Comparison of ENCODE assay signal across 9 mouse cellular contexts in the genomic region with DNA sequence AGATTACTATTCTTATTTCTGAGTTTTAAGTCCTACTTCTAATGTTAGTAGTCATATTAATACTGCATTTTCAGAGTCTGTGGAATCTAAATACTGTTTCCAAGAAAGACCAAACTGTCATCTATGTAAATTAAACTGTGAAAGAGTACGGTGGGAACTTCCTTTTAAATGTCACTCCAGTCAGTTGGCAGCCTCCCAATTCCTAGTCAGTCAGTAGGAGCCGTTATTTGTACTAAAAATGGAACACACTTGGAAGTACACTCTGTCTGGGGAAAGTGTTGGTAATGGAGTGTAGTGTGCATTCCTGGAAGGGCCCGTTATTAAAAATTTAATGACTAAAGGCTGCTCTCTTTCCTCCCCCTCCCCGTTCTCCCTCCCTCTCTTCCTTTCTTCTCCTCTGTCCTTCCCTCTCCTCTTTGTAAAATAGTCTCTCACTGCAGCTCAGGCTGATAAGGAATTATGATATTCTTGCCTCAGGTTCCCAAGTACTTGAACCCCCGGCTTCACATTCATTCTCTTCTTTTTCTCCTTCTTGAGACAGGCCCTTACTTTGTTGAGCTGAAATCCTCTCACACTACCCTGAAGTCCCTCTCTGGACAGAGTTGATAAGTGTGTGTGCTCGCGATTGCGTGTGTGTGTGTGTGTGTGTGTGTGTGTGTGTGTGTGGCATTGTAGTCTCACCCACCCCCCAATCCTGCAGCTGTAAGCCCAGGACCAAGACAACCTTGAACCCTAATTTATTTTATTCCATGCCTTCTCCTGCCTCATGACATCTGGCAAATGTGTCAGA. TPM values are rescaled to one million over a fixed set of nuclear protein-coding genes. Genes with fewer than 3 reads are reported as not detected.
DNase-seq lines count a peak whose midpoint lies in the region; ATAC-seq and TF ChIP-seq lines count a peak whose summit lies in the region.
"Had no signal": no experiment of that assay in that cellular context is flagged by ENCODE, and none has a peak within 500 bp of the region (broad histone marks: within the 10 kb centered on the region; RNA-seq: fewer than 3 reads in every experiment).

No protein-coding gene starts in this region.

- TF ChIP-seq CTCF in liver, adult 2 months (IDR thresholded peaks at IDR 0.05; ENCODE audit: low read depth, low read length), result no peak
- TF ChIP-seq CTCF in left cerebral cortex, adult 2 months (IDR thresholded peaks at IDR 0.05), result no peak

- intact Hi-C loops in left cerebral cortex, adult 2 months (cut with DNase I), result no loop called here

- H3K9ac ChIP-seq in liver, adult 2 months (ENCODE audit: low read depth, low read length), result no peak overlapping the region
- H3K9ac ChIP-seq in liver, embryonic 11.5 days (ENCODE audit: low read depth, low read length), result no peak overlapping the region
- H3K9ac ChIP-seq: hindbrain, embryonic 12.5 days had no signal

- no peaks in the 10 kb centered on the region for H3K36me3 ChIP-seq in liver, adult 2 months (ENCODE audit: control insufficient read depth, insufficient read depth, low read length)
- no peaks in the 10 kb centered on the region for H3K36me3 ChIP-seq in liver, embryonic 11.5 days (ENCODE audit: control insufficient read depth, insufficient read depth, low read length)
- H3K36me3 ChIP-seq: hindbrain, embryonic 12.5 days had no signal

- H3K27ac ChIP-seq in liver, adult 2 months (replicated peaks; ENCODE audit: insufficient read depth, low read depth, low read length), result no peak overlapping the region
- H3K27ac ChIP-seq in liver, embryonic 11.5 days (ENCODE audit: low read depth, low read length), result no peak overlapping the region
- no peak overlapping the region for H3K27ac ChIP-seq in left cerebral cortex, adult 2 months
- H3K27ac ChIP-seq: hindbrain, embryonic 12.5 days had no signal

- no peaks in the 10 kb centered on the region for H3K79me2 ChIP-seq in liver, adult 2 months (ENCODE audit: control insufficient read depth, insufficient read depth, low read length)

- H3K4me3 ChIP-seq in liver, adult 2 months (ENCODE audit: insufficient read depth, low read depth, low read length), result no peak overlapping the region
- no peak overlapping the region for H3K4me3 ChIP-seq in liver, embryonic 11.5 days (ENCODE audit: low read depth, low read length)
- H3K4me3 ChIP-seq in left cerebral cortex, adult 2 months, result no peak overlapping the region
- H3K4me3 ChIP-seq: hindbrain, embryonic 12.5 days had no signal

- WGBS in liver, adult 2 months, result 52% methylated on average over 8 of the region's 8 CpGs
- WGBS in liver, embryonic 11.5 days, result 60% methylated on average over 8 of the region's 8 CpGs

- no peak overlapping the region for H3K4me2 ChIP-seq in liver, embryonic 11.5 days
- H3K4me2 ChIP-seq: hindbrain, embryonic 12.5 days had no signal

- DNase-seq in liver, adult 2 months (ENCODE audit: extremely low read depth, low read depth, low spot score), result peak; percentile 13
- no peak for DNase-seq in liver, embryonic 11.5 days (ENCODE audit: low spot score)
- peak; percentile 76 to 77 for DNase-seq in heart, adult 18-20 months
- peak; percentile 51 to 59 for DNase-seq in kidney, postnatal 25 days
- DNase-seq in right cerebral cortex, postnatal 4 days, result peak; percentile 39
- no peak for DNase-seq in thymus, adult 18-20 months
- no peak for DNase-seq in left cerebral cortex, adult 2 months (ENCODE audit: extremely low spot score in 1 of 2, low spot score in 2 of 2)

- H3K9me3 ChIP-seq in liver, embryonic 11.5 days (ENCODE audit: control insufficient read depth, low read length), result no peaks in the 10 kb centered on the region
- H3K9me3 ChIP-seq: hindbrain, embryonic 12.5 days had no signal

- no peaks in the 10 kb centered on the region for H3K4me1 ChIP-seq in liver, adult 2 months (ENCODE audit: control insufficient read depth, insufficient read depth, low read length)
- 0 out of 2 replicates have a peak, but pooled peaks cover 2% of the 10 kb centered on the region for H3K4me1 ChIP-seq in liver, embryonic 11.5 days (replicated peaks; ENCODE audit: control insufficient read depth, insufficient read depth, low read length)

- ATAC-seq in liver, embryonic 11.5 days (replicated peaks; ENCODE audit: low FRiP score), result no peak
- ATAC-seq in cerebellum, adult (ENCODE audit: insufficient number of reproducible peaks, low FRiP score, low TSS enrichment), result no peak

- no peaks in the 10 kb centered on the region for H3K27me3 ChIP-seq in liver, adult 2 months (ENCODE audit: control insufficient read depth, insufficient read depth, low read length)
- no peaks in the 10 kb centered on the region for H3K27me3 ChIP-seq in liver, embryonic 11.5 days (replicated peaks; ENCODE audit: control insufficient read depth, insufficient read depth, low read length)
- H3K27me3 ChIP-seq: hindbrain, embryonic 12.5 days had no signal

- TF ChIP-seq POLR2A in liver, adult 2 months (IDR thresholded peaks at IDR 0.05; ENCODE audit: extremely low read depth, insufficient read depth, low read length), result no peak

RNA-seq across cellular contexts. Expression of a gene that starts 28.5 kb away (rescaled TPM):
- total RNA-seq in liver, adult 2 months (2014; rRNA removed), result 8.5 and 11.7 TPM in 2 replicates
- polyA plus RNA-seq in liver, adult 2 months (2012; rRNA removed), result 3.7 and 3.8 TPM in 2 replicates
- polyA plus RNA-seq in liver, embryonic 11.5 days (2014; fragmentation: Nextera tagmentation; extraction: Ambion mirVana), result 110 TPM in 2 replicates
- total RNA-seq in heart, adult 18-20 months (2021), result 10 to 100 TPM; 87.2 to 89.3 TPM
- total RNA-seq in left cerebral cortex, adult 2 months (2021), result 10 to 100 TPM; 82.7 to 98.9 TPM

RNA-seq across cellular contexts. Expression of a gene that starts 38.2 kb away (rescaled TPM):
- 5.2 and 6.8 TPM in 2 replicates for total RNA-seq in liver, adult 2 months (2014; rRNA removed)
- 4.6 and 8.0 TPM in 2 replicates for polyA plus RNA-seq in liver, adult 2 months (2012; rRNA removed)
- 21.6 and 22.9 TPM in 2 replicates for polyA plus RNA-seq in liver, embryonic 11.5 days (2014; fragmentation: Nextera tagmentation; extraction: Ambion mirVana)
- total RNA-seq in heart, adult 18-20 months (2021), result 10 to 100 TPM; 64.7 to 68.2 TPM
- total RNA-seq in left cerebral cortex, adult 2 months (2021), result 10 to 100 TPM; 73.5 to 86.9 TPM

RNA-seq across cellular contexts. Expression of a gene that starts 53.1 kb away (rescaled TPM):
- 24.5 and 35.6 TPM in 2 replicates for total RNA-seq in liver, adult 2 months (2014; rRNA removed)
- 47.9 and 56.8 TPM in 2 replicates for polyA plus RNA-seq in liver, adult 2 months (2012; rRNA removed)
- 27.4 and 28.9 TPM in 2 replicates for polyA plus RNA-seq in liver, embryonic 11.5 days (2014; fragmentation: Nextera tagmentation; extraction: Ambion mirVana)
- 100 to 1,000 TPM; 137 to 170 TPM for total RNA-seq in heart, adult 18-20 months (2021)
- total RNA-seq in left cerebral cortex, adult 2 months (2021), result 1 to 10 TPM; 6.8 to 8.2 TPM

Comparison
In these comparisons a context has a peak if more than half of its experiments do, and no peak if none do; other contexts are left out.
1. DNase-seq: peak in liver, adult 2 months (single experiment), heart, adult 18-20 months (2 of 2), kidney, postnatal 25 days (2 of 2) and right cerebral cortex, postnatal 4 days (single experiment); none in liver, embryonic 11.5 days (single experiment), thymus, adult 18-20 months (0 of 2) and left cerebral cortex, adult 2 months (0 of 2).